Mouse (Mus musculus) spleen, embryonic (tissue): Measurements from ENCODE around the gene Vamp2.

Source experiments
- CTCF ChIA-PET: fragments of 350-600 bp; sonication (Branson Sonifier 250); formaldehyde crosslinking; loops from one replicate; lab custom pipeline; 2022; lab: Charles Lee

The Vamp2 gene

DNA sequence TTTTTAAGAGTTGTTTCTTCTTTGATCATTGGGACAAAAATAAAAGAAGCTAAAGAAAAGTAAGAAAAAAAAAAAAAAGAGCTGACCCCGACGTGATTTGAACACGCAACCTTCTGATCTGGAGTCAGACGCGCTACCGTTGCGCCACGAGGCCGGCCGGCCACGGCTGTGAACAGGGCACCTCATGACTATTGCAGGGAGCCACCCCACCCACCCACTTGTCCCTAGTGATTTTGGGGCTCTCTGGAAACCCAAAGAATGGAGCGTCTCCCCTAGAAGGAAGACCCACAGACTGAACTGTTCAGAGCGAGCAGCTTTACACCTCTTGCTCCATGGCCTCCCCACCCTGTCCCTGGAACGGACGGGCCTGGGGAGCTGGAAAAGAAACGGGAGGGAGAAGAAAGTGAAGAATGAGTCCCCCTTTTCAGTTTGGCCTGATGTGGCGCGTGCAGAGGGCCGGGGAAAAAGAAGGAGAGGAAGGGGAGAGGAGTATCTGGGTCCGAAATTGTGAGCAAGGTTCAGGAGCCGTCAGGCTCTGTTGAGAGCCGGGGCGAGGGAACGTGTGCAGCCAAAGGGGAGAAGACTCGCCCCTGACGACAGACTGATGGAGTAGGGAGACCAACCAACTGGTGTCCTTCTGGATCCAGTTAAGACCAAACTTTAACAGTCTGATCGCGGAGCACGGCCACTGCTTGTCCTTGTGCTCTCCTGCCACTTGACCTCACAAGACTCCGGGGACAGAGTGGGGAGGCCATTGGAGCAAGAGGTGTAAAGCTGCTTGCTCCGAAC, 24.7 kb upstream of the Vamp2 start:
- CTCF ChIA-PET: interaction anchor here (0.6 to 1.8 kb wide), 6 partner anchors 21 to 138 kb away, joined by 3 to 8 read pairs (median 4); no protein-coding TSS in a partner anchor

GRCm38 (mm10) chr11:69064259-69065133, 23.8 kb upstream of the Vamp2 start:
- CTCF ChIA-PET: interaction anchor here (1.0 to 1.4 kb wide), 2 partner anchors 36 to 59 kb away, joined by 3 to 5 read pairs; no protein-coding TSS in a partner anchor

GRCm38 (mm10) chr11:69065394-69065925, 22.8 kb upstream of the Vamp2 start:
- CTCF ChIA-PET: interaction anchor here (0.8 to 1.4 kb wide), 2 partner anchors 19 to 35 kb away, joined by 3 to 13 read pairs; no protein-coding TSS in a partner anchor

DNA sequence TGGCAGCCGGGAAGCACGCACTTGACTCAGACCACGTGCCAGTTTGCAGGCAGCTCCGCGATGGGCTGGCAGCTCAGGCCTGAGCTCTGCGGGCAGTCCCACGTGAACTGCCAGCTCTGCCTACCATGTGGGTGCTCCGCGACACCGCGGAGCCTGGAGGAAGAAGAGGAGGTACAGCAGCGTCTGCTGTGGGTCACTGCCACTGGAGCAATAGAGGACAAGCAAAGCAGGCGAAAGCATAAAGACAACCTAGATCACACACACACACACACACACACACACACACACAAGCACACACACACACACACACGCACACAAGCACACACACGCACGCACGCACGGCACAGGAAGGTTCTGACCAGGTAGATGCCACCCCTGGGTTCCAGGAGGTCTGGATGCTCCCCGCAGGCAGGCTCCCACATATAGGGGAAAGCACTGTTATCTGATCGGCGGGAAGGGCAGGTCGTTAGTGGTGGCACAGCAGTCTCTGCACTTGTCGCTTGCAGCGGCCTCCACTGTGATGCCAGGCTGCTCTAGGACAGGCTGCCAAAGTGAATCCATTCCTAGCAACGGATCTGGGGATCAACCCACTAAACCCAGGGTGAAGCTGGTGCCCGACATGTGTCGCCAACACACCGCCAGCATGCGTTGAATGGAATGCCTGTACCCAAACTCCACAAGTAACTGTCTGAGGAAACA, 22.0 kb upstream of the Vamp2 start:
- CTCF ChIA-PET: interaction anchor here (0.8 to 2.0 kb wide), 4 partner anchors 20 to 84 kb away, joined by 3 to 13 read pairs (median 4); partner anchors contain the start of gene 9130213A22Rik

DNA sequence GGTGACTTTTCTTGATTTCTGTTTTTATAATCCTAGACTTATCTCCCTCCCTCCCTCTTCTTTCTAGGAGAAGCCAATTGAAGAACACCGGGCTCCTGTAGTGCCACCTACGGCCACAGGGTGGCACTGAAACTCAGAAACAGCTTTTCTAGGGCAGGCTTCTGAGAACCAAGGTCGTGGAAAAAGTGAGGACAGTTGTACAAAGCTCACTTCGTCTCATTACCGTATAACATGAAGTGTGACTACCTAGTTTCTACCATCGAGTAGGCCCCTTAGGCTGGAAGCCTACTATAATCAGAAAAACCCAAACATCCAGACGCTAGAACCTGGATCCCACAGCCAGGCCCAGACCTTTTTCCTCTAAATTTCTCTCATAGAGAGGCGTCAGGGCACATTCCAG, 21.3 kb upstream of the Vamp2 start:
- CTCF ChIA-PET: interaction anchor here (0.7 to 2.0 kb wide), 6 partner anchors 10 to 83 kb away, joined by 3 to 5 read pairs (median 4); partner anchors contain the start of gene 9130213A22Rik

DNA sequence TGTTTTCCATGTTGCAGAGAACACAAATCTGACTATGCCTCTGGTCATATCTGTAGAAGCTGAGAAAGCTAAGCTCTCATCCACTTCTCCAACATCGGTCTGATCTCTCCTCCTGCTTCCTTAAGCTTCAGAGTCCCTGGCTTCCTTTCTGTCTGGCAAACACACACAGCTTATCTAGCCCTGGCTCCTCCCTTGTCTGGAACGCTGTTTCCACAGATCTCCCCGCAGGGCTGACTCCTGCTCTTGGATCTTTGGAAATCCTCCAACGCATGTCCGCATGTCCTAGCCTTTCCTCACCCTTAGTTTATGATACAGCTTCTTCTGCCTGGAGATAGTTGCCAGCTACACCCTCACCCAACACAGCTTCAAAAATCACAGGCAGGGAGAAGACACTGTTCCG, 20.7 kb upstream of the Vamp2 start:
- CTCF ChIA-PET: interaction anchor here (0.6 to 2.0 kb wide), 6 partner anchors 9 to 60 kb away, joined by 3 to 5 read pairs (median 4); partner anchors contain the start of gene 9130213A22Rik

- CTCF ChIA-PET: interaction anchor here (1.0 to 1.3 kb wide), 3 partner anchors 18 to 53 kb away, joined by 3 to 11 read pairs (median 3); partner anchors contain the start of gene 9130213A22Rik
Observed at GRCm38 (mm10) chr11:69070093-69070492, 18.2 kb upstream of the Vamp2 start.

DNA sequence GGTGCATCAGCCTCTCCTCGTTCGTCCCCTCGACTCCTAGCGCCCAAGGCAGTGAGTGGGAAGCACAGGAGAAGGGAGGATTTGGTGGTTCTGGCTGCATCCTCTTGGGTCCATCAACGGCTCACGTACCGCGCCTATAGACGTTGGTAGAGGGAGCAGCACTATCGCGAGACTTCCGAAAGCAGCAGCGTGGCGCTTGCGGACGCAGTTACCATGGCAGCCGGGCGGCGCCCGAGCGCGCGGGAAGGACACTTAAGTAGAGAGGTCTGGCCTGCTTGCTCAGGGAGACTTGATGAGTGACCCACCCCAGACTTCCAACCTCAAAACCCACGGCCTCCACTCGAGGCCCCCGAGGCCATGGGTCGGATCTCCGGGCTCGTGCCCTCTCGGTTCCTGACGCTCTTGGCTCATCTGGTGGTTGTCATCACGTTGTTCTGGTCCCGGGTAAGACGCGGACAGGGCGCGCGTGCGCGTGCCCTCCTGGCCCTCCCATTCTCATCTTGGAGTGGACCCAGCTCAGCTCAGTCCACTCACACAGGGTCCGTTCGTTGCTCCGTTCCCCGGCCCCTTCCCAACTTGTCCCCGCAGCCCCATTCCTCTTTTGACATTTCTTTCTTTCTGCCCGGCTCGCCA, 17.6 kb upstream of the Vamp2 start, which contains the start of gene Tmem107:
Tmem107 (plus strand) TSS at position 217 of the 633 bp plus-strand sequence.
- CTCF ChIA-PET: interaction anchor here (1.0 to 1.6 kb wide), 3 partner anchors 17 to 52 kb away, joined by 3 to 4 read pairs (median 3); partner anchors contain the start of gene 9130213A22Rik

DNA sequence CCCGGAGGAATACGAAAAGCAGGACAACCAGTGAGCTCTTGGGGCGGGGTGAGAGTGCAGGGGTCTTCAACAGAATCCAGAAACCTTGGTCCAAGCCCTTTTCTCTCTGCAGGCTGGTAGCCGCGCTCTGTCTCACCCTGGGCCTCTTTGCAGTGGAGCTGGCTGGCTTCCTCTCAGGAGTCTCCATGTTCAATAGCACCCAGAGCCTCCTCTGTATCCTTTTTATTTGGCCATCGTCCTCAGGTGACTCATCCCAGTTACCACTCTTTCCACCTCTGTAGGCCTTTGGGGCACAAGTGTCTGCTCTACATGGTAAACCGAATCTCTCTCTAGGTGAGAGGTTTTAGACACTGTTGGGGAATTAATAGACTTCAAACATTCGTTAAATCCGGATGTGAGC, 17.0 kb upstream of the Vamp2 start:
- CTCF ChIA-PET: interaction anchor here (1.6 kb wide), 1 partner anchor 18 kb away, joined by 4 read pairs; no protein-coding TSS in a partner anchor

DNA sequence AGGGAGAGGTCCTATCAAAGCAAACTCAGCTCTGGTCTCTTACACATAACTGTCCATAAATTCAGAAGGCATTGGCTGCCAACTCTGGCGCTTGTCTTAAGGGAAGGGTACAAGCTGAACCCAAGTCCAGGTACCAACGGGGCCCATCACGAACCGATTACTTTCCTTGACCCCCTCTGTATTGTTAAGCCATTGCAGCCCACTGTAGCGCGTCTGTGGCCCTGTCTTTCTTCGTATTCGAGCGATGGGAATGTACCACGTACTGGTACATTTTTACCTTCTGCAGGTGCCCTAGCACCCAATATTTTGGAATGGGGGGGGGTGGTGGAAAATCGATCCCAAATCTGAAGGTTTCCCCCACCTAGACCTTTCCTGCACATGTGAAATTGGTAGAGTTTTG, 16.1 kb upstream of the Vamp2 start:
- CTCF ChIA-PET: interaction anchor here (0.6 to 1.6 kb wide), 2 partner anchors 17 to 35 kb away, joined by 4 to 6 read pairs; no protein-coding TSS in a partner anchor

DNA sequence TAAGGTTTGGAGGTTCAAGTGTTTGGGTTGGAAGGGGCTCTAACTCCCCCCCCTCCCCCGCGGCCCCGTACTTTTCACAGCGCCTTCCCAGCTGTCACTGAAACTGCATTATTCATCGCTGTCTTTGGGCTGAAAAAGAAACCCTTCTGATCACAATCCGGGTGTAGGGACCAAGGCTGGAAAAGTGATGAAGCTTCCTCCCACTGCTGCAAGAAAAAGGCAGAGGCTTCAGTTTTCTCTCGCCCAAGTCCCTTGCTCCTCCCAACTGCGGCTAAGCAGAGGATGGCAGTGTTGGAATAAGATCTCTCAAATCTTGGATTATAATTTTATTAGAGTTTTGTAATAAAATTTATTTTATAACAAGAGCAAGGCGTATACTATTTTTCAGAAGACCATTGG, 15.6 kb upstream of the Vamp2 start:
- CTCF ChIA-PET: no interaction called here

DNA sequence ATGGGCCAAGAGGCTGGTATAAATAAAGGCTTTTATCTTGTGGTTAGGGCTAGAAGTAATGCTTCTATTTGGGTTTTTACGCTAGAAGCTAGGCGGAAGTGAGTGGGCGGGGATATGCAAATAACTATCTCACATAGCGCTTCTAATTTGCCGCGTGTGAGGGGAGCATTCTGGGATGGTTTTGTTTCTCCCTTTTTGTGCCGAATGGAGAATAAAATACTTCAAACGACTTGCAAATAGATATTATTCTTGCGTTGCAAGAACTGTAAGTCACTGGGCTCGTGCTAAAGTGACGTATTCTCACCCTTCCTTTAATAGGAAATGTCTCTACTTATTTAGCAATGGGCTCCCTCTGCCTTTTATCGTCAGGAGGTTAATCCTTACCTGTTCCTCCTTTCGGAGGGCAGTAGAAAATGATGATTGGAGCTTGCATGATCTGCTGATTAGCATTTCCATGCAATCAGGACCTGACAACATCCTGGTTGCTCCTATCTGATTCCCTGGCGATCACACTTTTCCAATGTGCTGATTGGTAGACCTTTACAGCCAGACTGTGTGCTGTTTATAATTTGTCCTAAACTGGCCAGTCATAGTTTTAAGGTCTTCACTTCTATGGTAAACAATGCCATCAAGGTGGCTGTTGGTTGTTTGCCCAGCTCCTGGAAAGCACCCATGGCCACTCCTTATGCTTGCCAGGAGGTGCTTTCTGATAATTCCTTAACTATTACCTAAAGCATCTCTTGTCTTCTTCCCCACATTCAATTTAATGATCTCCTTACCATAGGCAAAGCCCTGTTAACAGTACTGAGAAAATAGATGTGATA, 15.0 kb upstream of the Vamp2 start:
- CTCF ChIA-PET: no interaction called here

GRCm38 (mm10) chr11:69073951-69074775, 14.1 kb upstream of the Vamp2 start:
- CTCF ChIA-PET: no interaction called here

GRCm38 (mm10) chr11:69074776-69075069, 13.6 kb upstream of the Vamp2 start:
- CTCF ChIA-PET: interaction anchor here (0.5 kb wide), 1 partner anchor 48 kb away, joined by 3 read pairs; no protein-coding TSS in a partner anchor

GRCm38 (mm10) chr11:69075764-69076479, 12.4 kb upstream of the Vamp2 start:
- CTCF ChIA-PET: interaction anchor here (0.6 to 0.9 kb wide), 2 partner anchors 9 to 1436 kb away, joined by 3 read pairs; no protein-coding TSS in a partner anchor

- CTCF ChIA-PET: interaction anchor here (0.9 kb wide), 1 partner anchor 9 kb away, joined by 3 read pairs; no protein-coding TSS in a partner anchor
Observed at GRCm38 (mm10) chr11:69076572-69076971, 11.7 kb upstream of the Vamp2 start.

GRCm38 (mm10) chr11:69077316-69077715, 11.0 kb upstream of the Vamp2 start:
- CTCF ChIA-PET: no interaction called here
